Mouse (Mus musculus) liver, embryonic 14.5 days (tissue): ENCODE measurements around the gene Efcc1. TPM values are rescaled to one million over a fixed set of nuclear protein-coding genes. Genes with fewer than 3 reads are reported as not detected.

Experiments used
- ATAC-seq: fragments of 200-750 bp; cut with Nextera tagmentation; 2 replicates; pipeline ENCODE4 v1.8.0; 2017; ENCODE audit warnings: moderate number of reproducible peaks, mild to moderate bottlenecking, moderate library complexity; ENCODE audit not compliant: insufficient read depth
- DNase-seq, 3 experiments: peaks; one replicate each; pipeline ENCODE4 v3.0.0-alpha.2; 2012 to 2013; ENCODE audit warnings: low read depth in 3 of 3, low spot score in 3 of 3
- H3K27ac ChIP-seq: fragments of 300-500 bp; sonication (generic); 2 replicates; pipeline ENCODE4 v1.5.1; 2014; ENCODE audit warnings: moderate library complexity, mild to moderate bottlenecking, control low read depth, inconsistent platforms
- H3K27me3 ChIP-seq: fragments of 300-500 bp; sonication (generic); 2 replicates; pipeline ENCODE4 v1.6.1; 2014; ENCODE audit warnings: mild to moderate bottlenecking, low read length, moderate library complexity; ENCODE audit not compliant: control insufficient read depth, insufficient read depth
- H3K36me3 ChIP-seq: fragments of 300-500 bp; sonication (generic); replicated peaks from 2 replicates; pipeline ENCODE4 v1.6.1; 2014; ENCODE audit warnings: low read depth; ENCODE audit not compliant: control insufficient read depth, insufficient read depth
- H3K4me1 ChIP-seq, 2 experiments: fragments of 200-500 bp in 1 of 2; fragments of 300-500 bp in 1 of 2; sonication (generic) in 1 of 2; replicated peaks; 2 replicates each; pipeline ENCODE4 v1.6.1; 2012 to 2014; ENCODE audit warnings: antibody characterized with exemption in 1 of 2, inconsistent platforms in 1 of 2, low read length in 1 of 2; ENCODE audit not compliant: control insufficient read depth in 2 of 2, insufficient read depth in 2 of 2
- H3K4me2 ChIP-seq: fragments of 300-500 bp; sonication (generic); 2 replicates; pipeline ENCODE4 v1.6.1; 2014; ENCODE audit warnings: low read depth, mild to moderate bottlenecking, control low read depth, moderate library complexity
- H3K4me3 ChIP-seq, 2 experiments: fragments of 200-500 bp in 1 of 2; fragments of 300-500 bp in 1 of 2; sonication (generic) in 1 of 2; 2 replicates each; pipeline ENCODE4 v1.5.1; 2012 to 2014; ENCODE audit warnings: low read depth in 2 of 2, low read length in 2 of 2, mild to moderate bottlenecking in 2 of 2, control low read depth in 1 of 2, inconsistent platforms in 1 of 2, moderate library complexity in 1 of 2; ENCODE audit not compliant: insufficient read depth in 1 of 2
- H3K9ac ChIP-seq: fragments of 300-500 bp; sonication (generic); replicated peaks from 2 replicates; pipeline ENCODE4 v1.6.1; 2014; ENCODE audit warnings: mild to moderate bottlenecking, control low read depth, moderate library complexity
- H3K9me3 ChIP-seq: fragments of 300-500 bp; sonication (generic); 2 replicates; pipeline ENCODE4 v1.6.1; 2016; ENCODE audit warnings: low read length, mixed read lengths; ENCODE audit not compliant: control insufficient read depth
- CTCF ChIP-seq: IDR thresholded peaks from 2 replicates; pipeline ENCODE4 v1.5.1; 2016; ENCODE audit warnings: antibody characterized with exemption, low read depth, control low read depth
- EP300 ChIP-seq: IDR thresholded peaks from 2 replicates; pipeline ENCODE4 v1.6.1; 2016; ENCODE audit warnings: antibody characterized with exemption, low read depth
- WGBS: fragments of 180-500 bp; shearing (Covaris S2); extraction: QIAGEN DNeasy Blood & Tissue Kit; methylation state at CpG from one replicate; pipeline ENCODE4 v1.1.7; 2014; ENCODE audit not compliant: insufficient replicate concordance; 5-methylcytosine and 5-hydroxymethylcytosine counted together
- polyA plus RNA-seq, 2 experiments: library from polyadenylated mRNA; depleted of rRNA in 1 of 2; stranded (reverse) in 1 of 2; unstranded in 1 of 2; fragments of >200 nt; fragmentation: Nextera tagmentation in 1 of 2; extraction: Ambion mirVana in 1 of 2; gene quantifications; 2 replicates each; pipeline versions ENCODE4 v1.2.1 to v1.2.3; 2012 to 2014

Gene Efcc1
- polyA plus RNA-seq, 2 experiments: 0.09 to 0.17 TPM

- peaks cover 25% of the 10 kb centered on the region for H3K36me3 ChIP-seq
- no peak for TF ChIP-seq CTCF
- no peak for TF ChIP-seq EP300
- no peak overlapping the region for H3K9ac ChIP-seq
- no peak overlapping the region for H3K4me3 ChIP-seq
- H3K4me2 ChIP-seq: no peak overlapping the region
- 60% methylated on average over 7 of the region's 7 CpGs for WGBS
- no peaks in the 10 kb centered on the region for H3K9me3 ChIP-seq
- no peaks in the 10 kb centered on the region for H3K27me3 ChIP-seq
- H3K4me1 ChIP-seq: peaks cover 30 to 37% of the 10 kb centered on the region in 2 experiments
- H3K27ac ChIP-seq: no peak overlapping the region
- ATAC-seq (no peak), DNase-seq (no peak)
Measured at GRCm38 (mm10) chr6:87804886-87805285, 74.2 kb downstream of the Efcc1 start.

DNA sequence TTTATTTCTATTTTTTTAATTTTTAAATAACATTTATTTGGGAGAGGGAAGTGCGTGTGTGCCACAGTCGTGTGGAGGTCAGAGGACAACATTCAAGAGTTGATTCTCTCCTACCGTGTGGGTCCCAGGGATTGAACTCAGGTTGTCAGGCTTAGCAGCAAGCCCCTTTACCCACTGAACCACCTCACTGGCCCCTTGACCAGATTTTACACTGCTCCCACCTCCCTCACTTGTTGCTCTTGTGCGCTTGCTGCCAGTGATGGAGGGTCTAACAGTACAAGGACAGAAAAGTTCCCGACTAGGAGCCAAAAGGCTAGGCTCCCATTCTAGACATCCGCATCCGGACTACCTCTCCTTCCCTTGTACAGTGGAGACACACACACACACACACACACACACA lies 74.8 kb downstream of the Efcc1 start:
- Histone ChIP-seq H3K9ac (no peak overlapping the region), H3K27ac (no peak overlapping the region), H3K27me3 (no peaks in the 10 kb centered on the region), H3K9me3 (no peaks in the 10 kb centered on the region), H3K36me3 (peaks cover 25% of the 10 kb centered on the region), H3K4me3 (no peak overlapping the region), H3K4me2 (no peak overlapping the region), H3K4me1 (peaks cover 26 to 34% of the 10 kb centered on the region in 2 experiments)
- TF ChIP-seq EP300: no peak
- TF ChIP-seq CTCF: no peak
- no peak for ATAC-seq
- 81% methylated on average over 7 of the region's 7 CpGs for WGBS
- no peak for DNase-seq

Other genes with a start within 250 kb of the Efcc1 start
- 1.2 and 1.5 TPM in 2 replicates for gene Arhgap25, start 197.6 kb upstream of the Efcc1 start, polyA plus RNA-seq (2012; rRNA removed)
- 2.3 and 2.6 TPM in 2 replicates for gene Arhgap25, start 197.6 kb upstream of the Efcc1 start, polyA plus RNA-seq (2014; fragmentation: Nextera tagmentation; extraction: Ambion mirVana)
- gene Prokr1, start 140.1 kb upstream of the Efcc1 start, polyA plus RNA-seq (2012; rRNA removed): 2.9 TPM in 2 replicates
- gene Prokr1, start 140.1 kb upstream of the Efcc1 start, polyA plus RNA-seq (2014; fragmentation: Nextera tagmentation; extraction: Ambion mirVana): 4.6 and 4.9 TPM in 2 replicates
- 6.6 and 9.5 TPM in 2 replicates for gene Aplf, start 58.7 kb upstream of the Efcc1 start, polyA plus RNA-seq (2012; rRNA removed)
- 16.5 and 17.9 TPM in 2 replicates for gene Aplf, start 58.7 kb upstream of the Efcc1 start, polyA plus RNA-seq (2014; fragmentation: Nextera tagmentation; extraction: Ambion mirVana)
- 35.1 and 62.4 TPM in 2 replicates for gene Gp9, start 47.2 kb downstream of the Efcc1 start, polyA plus RNA-seq (2012; rRNA removed)
- gene Gp9, start 47.2 kb downstream of the Efcc1 start, polyA plus RNA-seq (2014; fragmentation: Nextera tagmentation; extraction: Ambion mirVana): 29.1 and 35.2 TPM in 2 replicates
- 21.9 and 27.8 TPM in 2 replicates for gene Rab43, start 81.3 kb downstream of the Efcc1 start, polyA plus RNA-seq (2012; rRNA removed)
- gene Rab43, start 81.3 kb downstream of the Efcc1 start, polyA plus RNA-seq (2014; fragmentation: Nextera tagmentation; extraction: Ambion mirVana): 25.9 and 34.1 TPM in 2 replicates
- gene Gm45140, start 104.9 kb downstream of the Efcc1 start, polyA plus RNA-seq (2012; rRNA removed): 0.28 and 3.2 TPM in 2 replicates
- gene Gm45140, start 104.9 kb downstream of the Efcc1 start, polyA plus RNA-seq (2014; fragmentation: Nextera tagmentation; extraction: Ambion mirVana): 3.6 and 3.7 TPM in 2 replicates
- gene Isy1, start 107.9 kb downstream of the Efcc1 start, polyA plus RNA-seq (2012; rRNA removed): 4.9 and 16.9 TPM in 2 replicates
- 33.7 and 34.0 TPM in 2 replicates for gene Isy1, start 107.9 kb downstream of the Efcc1 start, polyA plus RNA-seq (2014; fragmentation: Nextera tagmentation; extraction: Ambion mirVana)
- 152 and 190 TPM in 2 replicates for gene Cnbp, start 120.2 kb downstream of the Efcc1 start, polyA plus RNA-seq (2012; rRNA removed)
- 556 and 576 TPM in 2 replicates for gene Cnbp, start 120.2 kb downstream of the Efcc1 start, polyA plus RNA-seq (2014; fragmentation: Nextera tagmentation; extraction: Ambion mirVana)
- gene Copg1, start 156.9 kb downstream of the Efcc1 start, polyA plus RNA-seq (2012; rRNA removed): 20.5 and 22.5 TPM in 2 replicates
- gene Copg1, start 156.9 kb downstream of the Efcc1 start, polyA plus RNA-seq (2014; fragmentation: Nextera tagmentation; extraction: Ambion mirVana): 42.4 and 46.6 TPM in 2 replicates
- gene Hmces, start 183.1 kb downstream of the Efcc1 start, polyA plus RNA-seq (2012; rRNA removed): 9.4 and 11.0 TPM in 2 replicates
- gene Hmces, start 183.1 kb downstream of the Efcc1 start, polyA plus RNA-seq (2014; fragmentation: Nextera tagmentation; extraction: Ambion mirVana): 13.5 and 17.0 TPM in 2 replicates